Mouse (Mus musculus) liver, postnatal 0 days (tissue): ENCODE measurements around the gene F8a.

Experiments used
- CTCF ChIP-seq: sonication (generic); IDR thresholded peaks from 2 replicates; pipeline ENCODE4 v1.5.1; 2016; ENCODE audit warnings: antibody characterized with exemption, low read depth
- EP300 ChIP-seq: IDR thresholded peaks from 2 replicates; pipeline ENCODE4 v1.6.1; 2016; ENCODE audit warnings: antibody characterized with exemption, low read depth, mild to moderate bottlenecking

- TF ChIP-seq CTCF (no peak), EP300 (no peak)
Measured at GRCm38 (mm10) chrX:73225365-73225764, 2.7 kb upstream of the F8a start.
